Mouse (Mus musculus) 416B (cell line): ENCODE measurements at regions not wholly inside any gene's neighbourhood (a gene's known extent, or its start where the extent isn't known, plus 50 kb on each side); places are given as distances from the start of the nearest gene placed in this dataset.

Source experiments
- DNase-seq: peaks from one replicate; pipeline ENCODE4 v3.0.0; 2011; ENCODE audit warnings: low read depth

- DNase-seq: no peak
Observed at GRCm38 (mm10) chr2:147702330-147703063, 340.8 kb downstream of the Pax1 start.

- no peak for DNase-seq
Observed at GRCm38 (mm10) chr2:147699524-147700081, 337.9 kb downstream of the Pax1 start.

- DNase-seq: no peak
Observed at GRCm38 (mm10) chr2:147691896-147692295, 330.2 kb downstream of the Pax1 start.

GRCm38 (mm10) chr2:147690506-147691208 lies 328.9 kb downstream of the Pax1 start:
- no peak for DNase-seq

GRCm38 (mm10) chr2:147688742-147689141 lies 327.0 kb downstream of the Pax1 start:
- DNase-seq: peak; percentile 64

GRCm38 (mm10) chr2:147656667-147657066 lies 294.9 kb downstream of the Pax1 start:
- peak; percentile 31 for DNase-seq

- no peak for DNase-seq
Observed at GRCm38 (mm10) chr2:147650229-147650628, 288.5 kb downstream of the Pax1 start.

GRCm38 (mm10) chr2:147647972-147648371 lies 286.2 kb downstream of the Pax1 start:
- no peak for DNase-seq

GRCm38 (mm10) chr2:147647506-147647905 lies 285.8 kb downstream of the Pax1 start:
- no peak for DNase-seq

- DNase-seq: peak; percentile 8
Observed at GRCm38 (mm10) chr2:147637882-147638281, 276.2 kb downstream of the Pax1 start.

GRCm38 (mm10) chr2:147632737-147633136 lies 271.0 kb downstream of the Pax1 start:
- no peak for DNase-seq

- DNase-seq: no peak
Observed at GRCm38 (mm10) chr2:147629716-147630115, 268.0 kb downstream of the Pax1 start.

GRCm38 (mm10) chr2:147627096-147627495 lies 265.4 kb downstream of the Pax1 start:
- DNase-seq: no peak

GRCm38 (mm10) chr2:147623116-147623515 lies 261.4 kb downstream of the Pax1 start:
- DNase-seq: no peak

GRCm38 (mm10) chr2:147617849-147618248 lies 256.1 kb downstream of the Pax1 start:
- DNase-seq: no peak

GRCm38 (mm10) chr2:147610343-147610742 lies 248.6 kb downstream of the Pax1 start:
- DNase-seq: no peak

GRCm38 (mm10) chr2:147601639-147602038 lies 239.9 kb downstream of the Pax1 start:
- DNase-seq: no peak

- DNase-seq: no peak
Observed at GRCm38 (mm10) chr2:147572413-147572812, 210.7 kb downstream of the Pax1 start.

- DNase-seq: no peak
Observed at GRCm38 (mm10) chr2:147561220-147561619, 199.5 kb downstream of the Pax1 start.

- no peak for DNase-seq
Observed at GRCm38 (mm10) chr2:147560426-147561155, 198.9 kb downstream of the Pax1 start.

- no peak for DNase-seq
Observed at GRCm38 (mm10) chr2:147529161-147529560, 167.4 kb downstream of the Pax1 start.

GRCm38 (mm10) chr2:147515436-147515835 lies 153.7 kb downstream of the Pax1 start:
- DNase-seq: no peak
